Comparison of ENCODE assay signal across 8 mouse cellular contexts in genomic region chr1:90335001-90335747, GRCm38 (mm10).
DNase-seq lines count a peak whose midpoint lies in the region; ATAC-seq and TF ChIP-seq lines count a peak whose summit lies in the region.

No protein-coding gene starts in this region.

- no peak overlapping the region for H3K4me2 ChIP-seq in forebrain, postnatal 0 days (ENCODE audit: low read depth)

- WGBS in forebrain, postnatal 0 days: 48% methylated on average over 25 of the region's 25 CpGs
- 38% methylated on average over 25 of the region's 25 CpGs for WGBS in kidney, adult 2 months

- H3K9ac ChIP-seq in forebrain, postnatal 0 days: no peak overlapping the region

- TF ChIP-seq CTCF in forebrain, postnatal 0 days (IDR thresholded peaks at IDR 0.05; ENCODE audit: low read depth): no peak
- no peak for TF ChIP-seq CTCF in kidney, adult 2 months (conservative IDR thresholded peaks at IDR 0.05; ENCODE audit: insufficient read depth, insufficient read length, low read depth, low read length)
- TF ChIP-seq CTCF in layer of hippocampus, adult 2 months (conservative IDR thresholded peaks at IDR 0.05): no peak

- no peaks in the 10 kb centered on the region for H3K27me3 ChIP-seq in forebrain, postnatal 0 days (ENCODE audit: insufficient read depth, low read length)
- H3K27me3 ChIP-seq in kidney, adult 2 months (replicated peaks; ENCODE audit: control insufficient read depth, insufficient read depth, low read length): no peaks in the 10 kb centered on the region

- H3K4me1 ChIP-seq in forebrain, postnatal 0 days (ENCODE audit: insufficient read depth): 0 out of 2 replicates have a peak, but pooled peaks cover 7% of the 10 kb centered on the region
- no peaks in the 10 kb centered on the region for H3K4me1 ChIP-seq in kidney, adult 2 months (ENCODE audit: control insufficient read depth, insufficient read depth, low read length)

- ATAC-seq in forebrain, postnatal 0 days: peak; percentile 25; the same call in 1 of the 2 replicates
- ATAC-seq in frontal cortex, adult (ENCODE audit: low TSS enrichment): no peak

- peak; percentile 18 for DNase-seq in right cerebral cortex, postnatal 4 days
- DNase-seq in right cerebral cortex, postnatal 36 days (ENCODE audit: low spot score in 2 of 2): no peak
- peak; percentile 46 for DNase-seq in forebrain, postnatal 0 days
- DNase-seq in kidney, adult 2 months: peak; percentile 84
- DNase-seq in lung, postnatal 36 days: peak; percentile 59
- DNase-seq in urinary bladder, postnatal 25 days (ENCODE audit: low spot score): peak; percentile 33
- DNase-seq in layer of hippocampus, adult 2 months (ENCODE audit: low spot score in 2 of 2): no peak

- no peaks in the 10 kb centered on the region for H3K9me3 ChIP-seq in forebrain, postnatal 0 days (ENCODE audit: low read length)

- no peak overlapping the region for H3K4me3 ChIP-seq in forebrain, postnatal 0 days (ENCODE audit: low read depth, low read length)
- H3K4me3 ChIP-seq in kidney, adult 2 months (ENCODE audit: insufficient read depth, low read depth, low read length): no peak overlapping the region
- no peak overlapping the region for H3K4me3 ChIP-seq in layer of hippocampus, adult 2 months

- no peak overlapping the region for H3K27ac ChIP-seq in forebrain, postnatal 0 days (ENCODE audit: low read depth, low read length)
- H3K27ac ChIP-seq in kidney, adult 2 months (ENCODE audit: insufficient read depth, low read depth, low read length): no peak overlapping the region
- no peak overlapping the region for H3K27ac ChIP-seq in layer of hippocampus, adult 2 months

- H3K36me3 ChIP-seq in forebrain, postnatal 0 days (ENCODE audit: insufficient read depth): no peaks in the 10 kb centered on the region
- H3K36me3 ChIP-seq in kidney, adult 2 months (ENCODE audit: control insufficient read depth, insufficient read depth, low read length): no peaks in the 10 kb centered on the region

- no peak for TF ChIP-seq POLR2A in kidney, adult 2 months (IDR thresholded peaks at IDR 0.05; ENCODE audit: low read depth, low read length)

Comparison
In these comparisons a context has a peak if more than half of its experiments do, and no peak if none do; other contexts are left out.
1. DNase-seq: peak in right cerebral cortex, postnatal 4 days (single experiment), forebrain, postnatal 0 days (single experiment), kidney, adult 2 months (single experiment), lung, postnatal 36 days (single experiment) and urinary bladder, postnatal 25 days (single experiment); none in right cerebral cortex, postnatal 36 days (0 of 2) and layer of hippocampus, adult 2 months (0 of 2).